Mouse (Mus musculus): ENCODE measurements around the gene Olfr639.
"Not testable (repeated sequence)": the region's sequence is repeated elsewhere in the genome, so short reads cannot be mapped to it uniquely, and the experiment has no call there.

The Olfr639 gene

GRCm38 (mm10) chr7:104017203-104017602 is at the start of gene Olfr639:
Gene Olfr639, minus strand, starts transcription at chr7:104017303.
- in situ Hi-C loops (cut with MboI, MseI), result no loop called here

- in situ Hi-C loops (cut with MboI, MseI), result no loop called here
Measured at GRCm38 (mm10) chr7:104061345-104061744, 44.2 kb upstream of the Olfr639 start, which contains the start of gene 4930516K23Rik. Gene 4930516K23Rik, minus strand, starts transcription at chr7:104061445.

GRCm38 (mm10) chr7:104059215-104059614 is 42.1 kb upstream of the Olfr639 start:
- in situ Hi-C loops (cut with MboI, MseI), result no loop called here

DNA sequence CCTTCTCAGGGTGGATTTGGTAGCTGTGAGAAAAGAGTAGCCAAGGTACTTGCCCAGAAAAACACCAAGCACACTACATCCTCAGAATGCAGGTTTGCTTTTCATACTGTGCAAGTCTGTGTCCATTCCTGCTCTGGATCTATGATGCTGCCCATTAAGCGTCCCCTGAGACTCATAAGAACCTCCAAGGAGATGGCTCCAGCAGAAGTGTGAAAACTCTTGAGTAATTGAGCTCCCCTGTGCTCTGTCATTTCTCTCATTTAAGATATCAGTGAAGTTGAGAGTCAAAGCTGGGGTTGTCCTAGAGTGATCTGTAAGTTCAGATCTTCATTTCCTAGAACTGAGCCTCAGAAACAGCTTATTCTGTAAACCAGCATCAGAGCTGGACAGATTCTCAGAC is 35.5 kb upstream of the Olfr639 start, which contains the start of gene Olfr642:
Gene Olfr642 (minus strand): TSS at position 101 of the 400 bp plus-strand sequence.
- in situ Hi-C loops (cut with MboI, MseI), result no loop called here

DNA sequence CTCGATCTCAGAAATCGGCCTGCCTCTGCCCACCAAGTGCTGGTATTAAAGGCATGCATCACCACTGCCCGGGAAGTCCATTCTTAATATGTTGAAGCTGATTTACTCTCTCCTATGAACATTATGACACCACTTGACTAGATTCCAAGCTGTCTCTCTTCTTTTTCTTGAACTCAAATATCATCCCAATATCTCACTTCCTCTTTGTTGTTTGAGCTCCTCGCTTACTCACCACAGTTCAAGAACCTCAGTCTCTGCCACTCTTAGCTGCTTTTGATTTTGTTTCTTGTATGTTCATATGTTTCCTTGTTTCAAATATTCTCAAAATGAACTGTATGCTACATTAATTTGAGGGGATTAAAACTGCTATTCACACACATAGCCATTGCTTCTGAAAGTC is 33.6 kb upstream of the Olfr639 start:
- in situ Hi-C loops (cut with MboI, MseI), result no loop called here

GRCm38 (mm10) chr7:104035145-104035544 is 18.0 kb upstream of the Olfr639 start, which contains the start of gene Olfr641:
Gene Olfr641, plus strand, starts transcription at chr7:104035445.
- in situ Hi-C loops (cut with MboI, MseI), result no loop called here

GRCm38 (mm10) chr7:104026978-104027377 is 9.9 kb upstream of the Olfr639 start:
- in situ Hi-C loops (cut with MboI, MseI), result no loop called here

DNA sequence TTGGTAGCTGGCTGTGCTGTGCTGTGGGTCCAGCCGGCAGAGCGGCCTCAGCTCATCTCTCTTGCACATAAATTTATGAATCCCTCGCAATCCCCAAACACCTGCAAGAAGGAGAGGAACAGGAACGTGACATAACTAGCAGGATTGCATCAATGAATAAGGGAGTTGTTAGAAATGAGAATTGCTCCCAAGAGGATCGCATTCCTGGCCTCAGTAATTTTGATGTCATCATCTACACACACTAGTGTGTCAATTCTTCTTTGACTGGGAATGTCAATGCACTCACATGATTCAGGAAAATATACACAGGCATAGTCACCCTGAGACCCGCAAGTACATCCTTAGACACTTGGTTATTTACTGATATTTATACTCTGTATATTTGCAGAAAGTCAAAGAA is 8.4 kb upstream of the Olfr639 start, which contains the start of gene Olfr640:
Gene Olfr640 (minus strand): TSS at position 101 of the 400 bp plus-strand sequence.
- in situ Hi-C loops (cut with MboI, MseI), result no loop called here

DNA sequence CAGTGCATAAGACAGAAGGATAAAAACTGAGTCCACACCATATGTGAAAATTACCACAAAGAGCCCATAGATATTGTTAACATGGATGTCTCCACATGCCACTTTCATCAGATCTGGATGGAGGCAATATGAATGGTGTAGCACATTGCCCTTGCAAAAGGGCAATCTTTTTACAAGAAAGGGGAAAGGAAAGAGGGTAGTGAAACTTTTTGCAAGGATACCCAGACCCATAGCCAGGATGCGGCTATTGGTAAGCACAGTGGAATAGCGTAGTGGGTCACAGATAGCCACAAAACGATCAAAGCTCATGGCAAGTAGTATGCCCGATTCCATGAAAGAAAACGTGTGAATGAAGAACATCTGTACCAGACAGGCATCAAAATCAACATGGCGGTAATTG is 4.5 kb upstream of the Olfr639 start:
- in situ Hi-C loops (cut with MboI, MseI), result no loop called here

DNA sequence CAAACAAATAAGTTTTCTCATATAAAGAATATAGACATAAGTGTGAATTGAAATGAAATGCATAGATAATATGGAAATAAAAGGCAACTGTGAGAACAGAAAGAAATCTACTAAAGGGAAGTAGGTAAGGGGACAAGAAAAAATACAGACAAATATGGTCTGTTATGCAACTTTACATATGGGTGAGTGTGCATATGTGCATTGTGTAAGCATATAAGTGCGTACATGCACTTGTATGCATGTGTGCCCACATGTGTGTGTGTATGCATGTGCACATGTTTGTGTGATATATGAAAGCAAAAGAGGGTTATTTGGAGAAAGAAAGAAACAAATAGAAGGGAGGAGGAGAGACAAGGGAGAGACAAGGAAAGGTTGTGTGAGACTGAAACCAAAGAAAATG is 1.9 kb upstream of the Olfr639 start:
- in situ Hi-C loops (cut with MboI, MseI), result no loop called here

DNA sequence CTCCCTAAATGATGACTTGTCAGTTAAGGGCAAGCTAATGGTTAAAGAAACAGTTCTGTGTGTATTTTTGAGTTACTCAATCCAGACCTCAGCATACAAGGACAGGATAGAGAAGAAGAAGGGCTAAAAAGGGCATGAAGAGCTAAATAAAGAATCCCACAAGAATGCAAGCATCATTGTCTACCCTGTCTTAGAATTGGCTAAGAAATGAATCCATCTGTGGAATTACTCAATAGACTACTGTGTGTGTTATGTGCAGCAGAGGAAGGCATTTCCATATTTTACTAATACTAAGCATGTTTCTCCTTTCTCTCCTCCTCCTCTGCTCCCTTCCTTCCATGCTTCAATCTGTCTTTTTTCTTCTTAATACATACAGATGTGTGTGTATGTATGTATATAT is 18.0 kb downstream of the Olfr639 start:
- in situ Hi-C loops (cut with MboI, MseI), result no loop called here

DNA sequence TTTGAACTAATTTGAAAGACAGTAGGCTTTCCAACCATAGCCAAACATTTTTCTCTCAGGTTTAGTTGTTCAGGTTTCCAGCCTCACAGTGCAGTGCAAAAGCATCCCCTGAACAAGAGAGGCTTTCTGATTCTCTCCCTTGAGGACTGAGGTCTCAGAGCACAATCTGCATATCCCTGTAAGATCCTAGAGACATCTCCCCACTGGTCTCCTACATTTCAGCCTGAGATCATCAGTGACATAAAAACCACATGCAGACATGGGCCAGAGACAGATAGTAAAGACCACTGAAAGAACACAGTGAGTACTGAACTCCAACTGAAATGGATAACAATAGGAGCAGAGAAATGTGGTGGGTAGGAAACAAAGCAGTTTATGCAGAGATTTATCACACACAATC is 18.7 kb downstream of the Olfr639 start, which contains the start of gene Olfr638:
Gene Olfr638 (plus strand): TSS at position 301 of the 400 bp plus-strand sequence.
- in situ Hi-C loops (cut with MboI, MseI), result no loop called here

GRCm38 (mm10) chr7:103971782-103972181 is 45.3 kb downstream of the Olfr639 start:
- in situ Hi-C loops (cut with MboI, MseI), result no loop called here

DNA sequence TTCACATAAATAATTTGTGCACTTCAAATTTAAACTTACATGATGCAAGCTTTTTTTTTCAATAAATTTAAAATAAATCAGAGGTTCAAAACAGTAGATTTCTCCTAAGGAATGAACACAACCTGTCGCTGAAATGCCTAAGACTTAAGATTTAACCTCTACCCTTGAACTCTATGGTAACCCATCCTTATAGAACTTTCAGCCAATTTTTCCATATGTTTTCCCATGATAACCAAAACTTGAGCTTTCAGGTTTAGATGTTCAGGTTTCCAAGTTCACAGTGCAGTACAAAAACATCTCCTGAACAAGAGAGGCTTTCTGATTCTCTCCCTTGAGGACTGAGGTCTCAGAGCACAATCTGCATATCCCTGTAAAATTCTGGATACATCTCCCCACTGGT is 46.3 kb downstream of the Olfr639 start, which contains the start of gene Olfr635:
Gene Olfr635 (plus strand): TSS at position 301 of the 400 bp plus-strand sequence.
- in situ Hi-C loops (cut with MboI, MseI), result no loop called here

DNA sequence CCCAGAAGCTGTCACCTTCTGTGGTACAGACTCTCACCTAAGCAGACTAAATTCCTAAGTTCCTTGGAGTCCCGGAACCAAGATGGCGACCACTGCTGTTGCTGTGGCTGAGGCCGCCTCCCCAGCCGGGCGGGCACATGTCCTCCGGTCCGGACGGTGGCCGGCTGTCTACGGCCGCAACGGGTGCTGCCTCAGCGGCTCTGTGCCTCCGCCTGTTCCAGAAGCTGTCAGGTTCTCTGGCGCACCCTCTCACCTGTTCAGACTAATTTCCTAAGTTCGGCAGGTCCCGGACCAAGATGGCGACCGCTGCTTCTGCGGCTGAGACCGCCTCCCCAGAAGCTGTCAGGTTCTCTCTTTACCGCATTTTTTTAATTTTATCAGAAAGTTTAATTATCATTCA is 50.2 kb downstream of the Olfr639 start:
- in situ Hi-C loops (cut with MboI, MseI), result not testable (repeated sequence)

Data from T-helper 1 cell (primary cell).